Mouse (Mus musculus) megakaryocyte, embryonic 14.5 days (primary cell): ENCODE measurements around the gene Psmb7.

Experiments used
- FLI1 ChIP-seq: IDR thresholded peaks from 2 replicates; pipeline ENCODE4 v1.6.1; 2012; ENCODE audit warnings: low read length, inconsistent platforms, mixed read lengths
- GATA1 ChIP-seq: IDR thresholded peaks from 3 replicates; pipeline ENCODE4 v1.6.1; 2012; ENCODE audit warnings: mixed read lengths, low read length, inconsistent platforms, borderline replicate concordance

DNA sequence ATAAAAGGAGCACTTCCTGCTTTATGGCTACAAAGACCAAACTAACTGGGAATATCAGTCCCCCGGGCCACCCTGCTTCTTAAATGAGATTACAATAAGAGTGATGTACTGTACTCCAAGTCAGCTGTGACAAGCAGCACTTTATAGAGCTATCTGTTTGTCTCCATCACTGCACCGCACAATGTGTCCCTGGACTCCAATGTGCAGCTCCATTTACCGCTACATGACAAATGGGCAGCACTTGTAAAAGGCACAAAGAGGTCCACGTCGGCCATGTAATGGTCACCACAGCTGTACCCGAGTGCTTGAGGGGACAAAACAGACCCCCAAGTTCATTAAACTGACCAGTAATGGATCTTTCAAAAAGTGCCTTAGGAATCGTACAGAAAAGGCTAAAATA lies 49.0 kb downstream of the Psmb7 start:
- TF ChIP-seq GATA1 (no peak), FLI1 (no peak)
